Mouse (Mus musculus) erythroblast, embryonic 14.5 days (primary cell): ENCODE results near the gene Ggt1. TPM values are rescaled to one million over a fixed set of nuclear protein-coding genes. Genes with fewer than 3 reads are reported as not detected.
"Not testable (repeated sequence)": the region's sequence is repeated elsewhere in the genome, so short reads cannot be mapped to it uniquely, and the experiment has no call there.

ENCODE experiments used
- H3K27me3 ChIP-seq: 2 replicates; pipeline ENCODE4 v1.6.1; 2012; ENCODE audit warnings: inconsistent platforms; ENCODE audit not compliant: control insufficient read depth
- H3K36me3 ChIP-seq: 2 replicates; pipeline ENCODE4 v1.6.1; 2012; ENCODE audit warnings: mild to moderate bottlenecking, inconsistent platforms; ENCODE audit not compliant: control insufficient read depth
- H3K4me1 ChIP-seq: 2 replicates; pipeline ENCODE4 v1.6.1; 2012; ENCODE audit warnings: inconsistent platforms; ENCODE audit not compliant: control insufficient read depth
- H3K4me3 ChIP-seq: replicated peaks from 2 replicates; pipeline ENCODE3; 2012; ENCODE audit warnings: moderate library complexity, mild to moderate bottlenecking, inconsistent platforms
- H3K9me3 ChIP-seq: 2 replicates; pipeline ENCODE4 v1.6.1; 2012; ENCODE audit warnings: low read length, inconsistent platforms, mixed read lengths; ENCODE audit not compliant: control insufficient read depth
- GATA1 ChIP-seq: IDR thresholded peaks from 2 replicates; pipeline ENCODE4 v1.6.1; 2012; ENCODE audit warnings: low read length, inconsistent platforms, mixed read lengths
- TAL1 ChIP-seq: IDR thresholded peaks from 3 replicates; pipeline ENCODE4 v1.6.1; 2012; ENCODE audit warnings: low read length, inconsistent platforms, mixed read lengths
- polyA plus RNA-seq: library from polyadenylated mRNA; stranded (reverse); fragments of >175 nt; gene quantifications from 2 replicates; pipeline ENCODE4 v1.2.3, GENCODE M21; 2012

The Ggt1 gene
- polyA plus RNA-seq, 1 experiment: not detected

DNA sequence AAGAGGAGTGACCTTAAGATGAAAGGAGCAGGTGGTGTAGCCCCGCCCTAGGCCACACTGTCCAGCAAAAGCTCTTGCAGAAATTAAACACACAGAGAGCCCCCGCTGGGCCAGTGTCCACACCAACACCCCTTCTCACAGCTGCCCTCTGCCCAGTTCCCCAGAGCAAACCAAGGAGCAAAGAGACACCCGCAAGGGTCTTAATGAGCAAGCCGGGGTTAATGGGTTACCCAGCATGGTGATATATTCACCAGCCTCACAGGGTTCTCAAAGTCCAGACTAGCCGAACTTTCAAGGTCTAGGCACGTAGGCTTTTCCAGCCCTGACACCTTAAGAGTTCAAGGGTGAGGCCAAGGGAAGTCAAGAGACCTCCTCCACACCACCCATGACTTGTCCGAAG lies 4.5 kb downstream of the Ggt1 start:
- no peaks in the 10 kb centered on the region for H3K9me3 ChIP-seq
- H3K4me1 ChIP-seq: no peaks in the 10 kb centered on the region

DNA sequence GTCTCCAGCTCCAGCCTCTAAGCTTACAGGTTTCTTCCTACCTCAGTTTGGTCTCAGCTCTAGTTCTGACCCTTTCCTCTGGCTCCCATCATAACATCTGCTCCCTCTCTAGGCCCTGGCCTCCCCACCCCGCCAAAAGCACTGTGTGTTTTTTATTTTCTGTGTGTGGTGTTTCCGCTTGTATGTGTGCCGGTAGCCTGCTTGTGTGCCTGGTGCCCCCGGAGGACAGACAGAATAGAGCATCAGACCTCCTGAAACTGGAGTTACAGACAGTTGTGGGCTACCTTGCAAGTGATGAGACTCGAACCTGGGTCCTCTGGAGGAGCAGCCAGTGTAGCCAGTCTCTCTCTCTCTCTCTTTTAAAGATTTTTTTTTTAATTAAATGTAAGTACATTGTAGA lies 4.9 kb downstream of the Ggt1 start:
- Histone ChIP-seq H3K4me1 (no peaks in the 10 kb centered on the region), H3K27me3 (peaks cover 19% of the 10 kb centered on the region), H3K9me3 (no peaks in the 10 kb centered on the region), H3K36me3 (no peaks in the 10 kb centered on the region), H3K4me3 (no peak overlapping the region)
- TF ChIP-seq GATA1: no peak

More for the DNA sequence above, 4.5 kb downstream of the Ggt1 start:
- Histone ChIP-seq H3K36me3 (no peaks in the 10 kb centered on the region), H3K4me3 (no peak overlapping the region), H3K27me3 (peaks cover 23% of the 10 kb centered on the region)
- TF ChIP-seq TAL1: no peak
- TF ChIP-seq GATA1: no peak

DNA sequence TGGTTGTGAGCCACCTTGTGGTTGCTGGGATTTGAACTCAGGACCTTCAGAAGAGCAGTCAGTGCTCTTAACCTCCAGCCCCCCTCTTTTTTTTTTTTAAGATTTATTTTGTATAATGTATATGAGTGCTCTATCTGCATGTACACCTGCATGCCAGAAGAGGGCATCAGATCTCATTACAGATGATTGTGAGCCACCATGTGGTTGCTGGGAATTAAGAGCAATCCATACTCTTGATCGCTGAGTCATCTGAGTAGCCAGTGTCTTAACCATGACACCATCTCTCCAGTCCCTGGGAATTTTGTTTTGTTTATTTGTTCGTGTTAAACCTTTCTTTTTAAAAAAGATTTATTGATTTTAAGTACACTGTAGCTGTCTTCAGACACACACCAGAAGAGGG lies 5.4 kb downstream of the Ggt1 start:
- H3K4me1 ChIP-seq, H3K9me3 ChIP-seq, H3K4me3 ChIP-seq, H3K36me3 ChIP-seq: not testable (repeated sequence)
- peaks cover 14% of the 10 kb centered on the region for H3K27me3 ChIP-seq

DNA sequence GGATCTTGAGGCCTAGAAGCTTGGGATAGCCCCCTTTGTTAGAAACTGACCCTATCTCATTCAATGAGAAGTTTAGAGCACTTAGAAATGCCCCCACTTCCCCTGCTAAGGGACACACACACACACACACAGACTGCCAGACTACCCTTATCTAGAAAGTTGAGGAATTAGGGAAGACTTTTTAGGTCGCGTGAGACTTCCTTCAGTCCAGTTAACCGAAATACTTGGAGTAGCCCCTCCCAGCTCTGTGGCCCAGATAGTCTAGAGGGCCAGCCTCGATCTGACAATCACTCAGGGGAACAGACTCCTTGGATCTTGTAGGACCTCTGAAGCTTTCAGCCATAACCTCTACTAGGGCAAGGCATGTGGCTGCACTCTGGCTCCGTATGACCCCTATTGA lies 6.6 kb downstream of the Ggt1 start:
- Histone ChIP-seq H3K27me3 (peaks cover 2% of the 10 kb centered on the region), H3K9me3 (no peaks in the 10 kb centered on the region), H3K36me3 (no peaks in the 10 kb centered on the region), H3K4me1 (no peaks in the 10 kb centered on the region), H3K4me3 (no peak overlapping the region)
- TF ChIP-seq TAL1: no peak

DNA sequence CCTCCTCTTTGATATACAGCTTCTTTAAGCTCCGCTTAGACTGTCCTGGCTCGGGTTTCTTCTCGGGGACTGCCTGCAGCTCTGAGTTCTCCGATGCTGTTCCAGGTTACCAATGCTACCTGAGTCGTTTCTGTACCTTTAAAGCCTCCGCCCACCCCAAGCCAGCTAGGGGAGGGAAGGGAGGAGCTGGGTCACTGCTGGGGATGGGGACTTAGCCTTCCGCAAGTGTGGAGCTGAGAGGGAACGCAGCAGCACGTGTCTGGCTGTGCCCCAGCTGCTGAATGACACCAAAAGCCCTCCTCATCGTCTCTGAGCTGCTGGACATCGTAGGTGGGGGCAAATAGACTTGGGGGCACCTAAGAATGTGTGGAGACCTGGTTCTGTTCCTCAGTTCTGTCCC lies 7.0 kb downstream of the Ggt1 start:
- no peak overlapping the region for H3K4me3 ChIP-seq
- H3K36me3 ChIP-seq: no peaks in the 10 kb centered on the region
- H3K9me3 ChIP-seq: no peaks in the 10 kb centered on the region
- no peaks in the 10 kb centered on the region for H3K4me1 ChIP-seq
- TF ChIP-seq GATA1 (no peak), TAL1 (no peak)
- no peaks in the 10 kb centered on the region for H3K27me3 ChIP-seq

DNA sequence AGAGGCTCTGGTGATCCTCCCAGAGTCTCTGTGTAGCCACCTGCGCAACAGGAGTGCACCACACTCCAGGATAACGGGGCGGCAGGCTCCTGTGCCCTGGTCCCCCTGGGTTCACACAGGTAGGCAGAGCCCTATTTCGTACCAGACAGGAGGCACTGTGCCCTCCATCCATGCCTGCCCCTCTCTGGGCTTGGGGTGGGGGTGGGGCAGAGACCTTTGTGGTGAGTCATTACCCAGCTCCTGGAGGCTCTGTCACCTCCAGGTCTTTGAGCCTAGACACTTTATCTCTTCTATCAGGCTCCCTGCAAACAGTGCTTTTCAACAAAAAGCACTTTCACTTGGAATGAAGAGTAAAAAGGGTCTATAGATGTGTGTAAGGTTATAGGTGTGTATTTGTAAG lies 7.4 kb downstream of the Ggt1 start:
- no peak for TF ChIP-seq GATA1
- TF ChIP-seq TAL1: no peak
- Histone ChIP-seq H3K27me3 (no peaks in the 10 kb centered on the region), H3K4me1 (no peaks in the 10 kb centered on the region), H3K4me3 (no peak overlapping the region), H3K36me3 (no peaks in the 10 kb centered on the region), H3K9me3 (no peaks in the 10 kb centered on the region)

DNA sequence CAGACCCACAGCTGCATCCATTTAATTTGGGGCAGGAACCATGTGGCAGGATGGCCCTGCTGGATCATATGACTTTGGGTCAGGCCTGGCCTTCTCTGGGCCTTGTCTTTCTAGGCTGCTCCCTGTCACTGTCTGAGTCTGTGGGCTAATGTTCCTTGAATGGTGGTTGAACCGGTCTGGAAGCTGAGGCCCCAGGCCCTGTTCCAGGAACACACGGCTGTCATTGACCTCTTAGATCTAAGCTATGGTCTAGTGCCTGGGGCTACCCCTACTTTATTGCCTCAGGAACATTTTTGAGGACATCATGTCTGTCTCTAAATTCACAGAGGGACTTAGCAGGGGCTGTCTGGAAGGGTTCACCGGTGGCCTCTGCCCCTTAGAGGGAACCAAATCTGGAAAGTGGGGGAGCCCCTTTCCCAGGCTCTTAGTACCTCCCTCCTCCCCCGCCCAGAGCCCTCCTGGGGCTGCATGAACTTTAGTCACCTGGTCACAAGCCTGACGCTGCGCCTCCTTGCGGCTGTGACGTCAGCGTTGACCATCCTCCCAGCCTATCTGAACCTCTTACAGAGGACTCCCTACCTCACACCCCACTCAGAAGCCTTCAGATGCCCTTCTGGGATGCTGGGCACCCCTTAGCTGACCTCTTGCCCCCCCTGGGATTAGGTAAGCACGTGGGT lies 9.7 kb downstream of the Ggt1 start:
- H3K4me1 ChIP-seq: no peaks in the 10 kb centered on the region
- H3K9me3 ChIP-seq: no peaks in the 10 kb centered on the region
- no peaks in the 10 kb centered on the region for H3K36me3 ChIP-seq
- H3K4me3 ChIP-seq: no peak overlapping the region
- TF ChIP-seq GATA1 (no peak), TAL1 (no peak)
- H3K27me3 ChIP-seq: no peaks in the 10 kb centered on the region

DNA sequence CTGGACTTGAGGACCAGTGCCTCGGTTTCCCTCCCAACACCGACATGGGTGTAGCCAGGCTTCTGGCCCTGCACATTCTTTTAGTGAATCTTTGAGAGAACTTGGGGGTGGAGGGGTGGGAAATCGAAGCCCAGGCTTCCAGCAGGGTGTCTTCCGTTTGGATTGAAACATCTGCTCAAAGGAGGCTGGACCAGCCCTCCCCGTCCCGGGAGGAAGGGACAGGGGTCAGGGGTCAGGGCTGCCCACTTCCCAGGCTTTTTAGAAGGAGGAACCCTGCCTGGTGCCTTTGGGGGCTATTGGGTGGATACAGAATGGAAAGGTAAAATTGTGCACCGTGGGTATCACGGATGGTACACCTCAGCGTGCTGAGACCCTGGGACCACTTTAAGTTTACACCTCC lies 10.5 kb downstream of the Ggt1 start:
- no peaks in the 10 kb centered on the region for H3K27me3 ChIP-seq
- no peaks in the 10 kb centered on the region for H3K9me3 ChIP-seq
- H3K4me3 ChIP-seq: no peak overlapping the region
- no peaks in the 10 kb centered on the region for H3K4me1 ChIP-seq
- TF ChIP-seq TAL1 (no peak), GATA1 (no peak)
- H3K36me3 ChIP-seq: no peaks in the 10 kb centered on the region

DNA sequence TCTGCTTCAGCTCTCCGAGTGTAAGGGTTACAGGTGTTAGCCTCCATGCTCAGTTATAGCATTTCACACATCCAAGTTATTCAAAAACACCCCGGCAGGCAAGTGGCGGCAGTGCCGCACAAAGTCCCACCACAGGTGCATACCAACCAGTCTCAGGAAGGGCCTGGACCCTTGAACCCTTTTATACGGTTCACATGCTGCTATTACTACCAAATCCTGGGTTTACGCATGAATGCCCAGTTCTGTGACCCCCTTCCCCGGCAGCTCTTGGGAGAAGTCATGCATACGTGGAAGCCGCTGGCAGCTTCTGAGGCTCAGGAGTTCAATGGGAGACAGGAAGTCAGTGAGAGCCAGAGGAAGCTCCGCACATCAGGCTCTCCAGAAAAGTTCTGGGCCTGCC lies 11.8 kb downstream of the Ggt1 start:
- Histone ChIP-seq H3K4me1 (no peaks in the 10 kb centered on the region), H3K27me3 (no peaks in the 10 kb centered on the region), H3K4me3 (no peak overlapping the region), H3K36me3 (no peaks in the 10 kb centered on the region), H3K9me3 (no peaks in the 10 kb centered on the region)
- TF ChIP-seq TAL1 (no peak), GATA1 (no peak)

DNA sequence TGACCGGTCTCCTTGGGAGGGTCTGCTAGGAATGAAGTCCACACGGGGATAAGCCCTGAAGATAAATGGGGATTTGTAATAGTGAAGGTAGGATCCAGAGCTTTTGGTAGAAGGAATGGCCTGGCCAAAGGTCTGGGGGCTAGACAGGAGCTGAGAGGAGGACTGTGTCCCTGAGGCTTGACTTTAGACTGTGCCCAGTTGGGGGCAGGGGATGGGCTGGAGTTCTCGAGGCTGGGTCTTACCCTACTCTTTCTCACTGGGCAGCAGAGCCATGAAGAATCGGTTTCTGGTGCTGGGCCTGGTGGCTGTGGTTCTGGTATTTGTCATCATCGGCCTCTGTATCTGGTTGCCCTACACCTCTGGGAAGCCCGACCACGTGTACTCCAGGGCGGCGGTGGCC lies 12.6 kb downstream of the Ggt1 start:
- Histone ChIP-seq H3K4me3 (no peak overlapping the region), H3K4me1 (no peaks in the 10 kb centered on the region), H3K36me3 (no peaks in the 10 kb centered on the region), H3K9me3 (no peaks in the 10 kb centered on the region), H3K27me3 (no peaks in the 10 kb centered on the region)
- TF ChIP-seq TAL1 (no peak), GATA1 (no peak)
